Mouse (Mus musculus) lung, adult 2 months (tissue): Measurements from ENCODE around the gene Hoxb2. TPM values are rescaled to one million over a fixed set of nuclear protein-coding genes. Genes with fewer than 3 reads are reported as not detected.
A peak's percentile ranks its signal among the peaks of the same experiment; 100 is the strongest.

Experiments
- DNase-seq: peaks from one replicate; pipeline ENCODE4 v3.0.0; 2022
- H3K4me1 ChIP-seq: fragments of 200-500 bp; 2 replicates; pipeline ENCODE4 v1.6.1; 2011; ENCODE audit warnings: low read length; ENCODE audit not compliant: control insufficient read depth, insufficient read depth
- H3K4me3 ChIP-seq: fragments of 200-500 bp; replicated peaks from 2 replicates; pipeline ENCODE3; 2011; ENCODE audit warnings: low read depth, mild to moderate bottlenecking, control low read depth, low read length; ENCODE audit errors: extremely low read depth
- CTCF ChIP-seq: fragments of 200-500 bp; IDR thresholded peaks from 2 replicates; pipeline ENCODE4 v1.5.1; 2011; ENCODE audit warnings: mild to moderate bottlenecking, low read length, control low read depth; ENCODE audit not compliant: insufficient read depth
- POLR2A ChIP-seq: fragments of 200-500 bp; IDR thresholded peaks from 2 replicates; pipeline ENCODE4 v1.6.1; 2011; ENCODE audit warnings: low read depth, mild to moderate bottlenecking, control low read depth, low read length, borderline replicate concordance; ENCODE audit errors: extremely low read depth
- WGBS: fragments of 180-500 bp; shearing (Covaris S2); methylation state at CpG from one replicate; pipeline ENCODE4 v1.1.7; 2018; 5-methylcytosine and 5-hydroxymethylcytosine counted together
- polyA plus RNA-seq: library from polyadenylated mRNA; depleted of rRNA; stranded (reverse); fragments of >200 nt; gene quantifications from 2 replicates; pipeline ENCODE4 v1.2.3, GENCODE M21; 2012; rRNA removed

Hoxb2 gene
- 19.7 and 24.7 TPM in 2 replicates for polyA plus RNA-seq

DNA sequence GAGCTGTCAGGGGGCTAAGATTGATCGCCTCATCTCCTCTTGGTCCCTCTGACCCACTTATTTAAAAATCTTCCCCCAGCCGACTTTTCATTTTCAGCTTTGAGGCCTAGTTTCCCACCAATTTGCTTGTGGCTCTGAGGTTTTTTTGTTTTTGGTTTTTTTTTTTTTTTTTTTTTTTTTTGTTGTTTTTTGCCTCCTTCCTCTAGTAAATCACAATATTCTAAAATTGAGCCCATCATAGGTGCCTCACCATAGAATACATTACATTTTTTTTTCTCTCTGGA is at the start of gene Hoxb2:
TSS of gene Hoxb2 (plus strand) at position 185 of the 284 bp plus-strand sequence.
- WGBS = 67% methylated on average over 2 of the region's 2 CpGs
- TF ChIP-seq CTCF = no peak
- no peak for TF ChIP-seq POLR2A
- H3K4me1 ChIP-seq = 0 out of 2 replicates have a peak, but pooled peaks cover 5% of the 10 kb centered on the region
- no peak for DNase-seq
- H3K4me3 ChIP-seq = no peak within 1 kb of the TSS

DNA sequence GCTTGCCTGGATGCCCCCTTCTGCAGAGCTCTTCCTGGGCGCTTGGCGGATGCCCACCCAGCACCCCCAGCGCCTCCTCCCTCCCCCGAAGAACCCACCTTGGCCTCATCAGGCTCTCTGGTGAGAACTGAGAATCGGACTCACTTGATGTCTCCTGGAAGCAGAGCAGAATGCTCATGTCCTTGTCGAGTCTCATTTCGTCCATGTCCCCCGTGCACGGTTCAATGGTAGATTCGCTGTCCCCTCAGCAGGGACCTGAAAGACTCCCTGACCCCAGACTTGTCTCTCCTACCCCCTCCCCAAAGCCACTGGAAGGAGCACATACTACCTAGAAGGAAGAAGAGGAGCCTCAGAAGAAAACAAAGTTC is 49.3 kb upstream of the Hoxb2 start:
- no peak for DNase-seq
- no peak for TF ChIP-seq CTCF
- no peak for TF ChIP-seq POLR2A
- H3K4me3 ChIP-seq = no peak overlapping the region
- 54% methylated on average over 10 of the region's 10 CpGs for WGBS
- peaks cover 3% of the 10 kb centered on the region; the same call in 1 of the 2 replicates for H3K4me1 ChIP-seq

DNA sequence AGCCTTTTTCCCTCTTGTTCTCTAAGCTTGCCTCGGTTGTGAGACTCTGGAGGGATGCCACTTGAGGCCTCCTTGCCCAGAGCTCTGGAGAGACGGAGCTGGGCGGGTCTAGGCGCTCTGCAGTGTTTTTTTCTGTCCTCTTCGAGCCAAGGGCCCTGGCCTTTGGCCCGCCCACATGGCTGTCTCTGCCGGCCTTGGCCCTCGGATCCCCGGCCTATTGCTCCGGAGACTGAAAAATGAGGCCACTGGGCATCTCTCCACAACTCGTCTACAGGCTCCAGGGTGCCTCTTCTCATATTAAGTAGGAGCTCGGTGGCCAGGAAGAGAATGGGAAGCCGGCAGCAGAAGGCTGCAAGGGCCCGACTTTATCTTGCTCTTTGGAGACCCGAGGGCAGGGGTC is 48.5 kb upstream of the Hoxb2 start:
- DNase-seq = no peak
- Histone ChIP-seq H3K4me3 (no peak overlapping the region), H3K4me1 (peaks cover 3% of the 10 kb centered on the region; the same call in 1 of the 2 replicates)
- TF ChIP-seq CTCF (no peak), POLR2A (no peak)
- WGBS = 35% methylated on average over 15 of the region's 15 CpGs

DNA sequence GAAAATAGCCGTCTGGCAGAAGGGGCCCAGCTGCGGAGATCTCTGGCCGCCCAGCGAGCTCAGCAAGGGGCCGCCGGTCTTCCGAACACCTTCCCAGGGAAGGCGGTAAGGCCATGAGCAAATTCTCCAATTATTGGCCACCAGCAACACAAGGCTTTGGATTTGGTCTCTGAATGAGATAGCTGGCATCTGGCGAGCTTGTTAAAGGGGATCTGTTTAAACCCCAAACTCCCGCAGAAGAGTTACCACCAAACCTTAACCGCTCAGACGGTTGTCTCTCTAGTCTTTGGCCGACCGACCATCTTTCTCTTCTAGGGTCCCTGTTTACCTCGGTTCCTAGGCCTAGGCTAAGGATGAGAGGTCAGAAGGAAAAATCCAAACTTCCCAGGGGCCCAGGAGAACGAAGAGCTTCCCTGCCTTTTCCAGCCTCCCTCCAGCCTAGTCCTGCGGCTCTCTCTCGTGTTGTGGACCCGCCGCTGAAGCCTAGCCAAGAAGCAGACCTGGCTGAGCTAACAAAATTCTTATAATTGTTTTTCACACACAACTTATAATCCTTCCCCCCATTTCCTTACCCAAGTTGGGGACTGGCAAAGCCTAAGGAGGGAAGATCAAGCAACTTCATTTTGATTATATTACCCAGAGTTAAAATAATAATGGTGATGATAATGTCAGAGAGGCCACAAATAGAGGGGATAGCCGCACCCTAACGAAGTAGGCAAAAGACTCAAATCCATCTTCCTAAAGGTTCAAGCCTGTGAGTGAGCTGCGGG is 47.8 kb upstream of the Hoxb2 start:
- WGBS = 43% methylated on average over 23 of the region's 23 CpGs
- H3K4me3 ChIP-seq = no peak overlapping the region
- H3K4me1 ChIP-seq = peaks cover 3% of the 10 kb centered on the region; the same call in 1 of the 2 replicates
- no peak for TF ChIP-seq POLR2A
- no peak for TF ChIP-seq CTCF
- no peak for DNase-seq

DNA sequence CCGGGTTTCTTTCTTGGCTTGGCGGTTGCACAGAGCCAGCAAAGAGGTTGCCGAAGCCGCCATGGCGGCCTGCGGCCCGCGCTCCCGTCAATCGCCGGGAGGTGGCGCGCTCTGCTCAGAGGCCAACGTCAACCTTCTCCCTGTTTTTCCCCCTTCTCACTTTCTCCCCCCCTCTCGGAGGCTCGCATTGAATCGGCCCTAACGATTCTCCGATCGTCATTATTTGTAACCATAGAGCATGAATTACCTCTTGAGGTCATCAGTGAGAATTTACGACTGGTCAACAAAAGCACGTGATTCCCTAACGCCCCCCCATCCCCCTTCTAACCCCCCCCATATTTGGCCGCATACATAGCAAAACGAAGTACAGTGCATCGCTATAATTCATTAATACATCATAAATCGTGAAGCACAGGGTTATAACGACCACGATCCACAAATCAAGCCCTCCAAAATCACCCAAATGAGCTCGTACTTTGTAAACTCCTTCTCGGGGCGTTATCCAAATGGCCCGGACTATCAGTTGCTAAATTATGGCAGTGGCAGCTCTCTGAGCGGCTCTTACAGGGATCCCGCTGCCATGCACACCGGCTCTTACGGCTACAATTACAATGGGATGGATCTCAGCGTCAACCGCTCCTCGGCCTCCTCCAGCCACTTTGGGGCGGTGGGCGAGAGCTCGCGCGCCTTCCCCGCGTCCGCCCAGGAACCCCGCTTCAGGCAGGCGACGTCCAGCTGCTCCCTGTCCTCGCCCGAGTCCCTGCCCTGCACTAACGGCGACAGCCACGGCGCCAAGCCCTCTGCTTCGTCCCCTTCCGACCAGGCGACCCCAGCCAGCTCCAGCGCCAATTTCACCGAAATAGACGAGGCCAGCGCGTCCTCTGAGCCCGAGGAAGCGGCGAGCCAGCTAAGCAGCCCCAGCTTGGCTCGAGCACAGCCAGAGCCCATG is 46.9 kb upstream of the Hoxb2 start, which contains the start of gene Hoxb5:
TSS of gene Hoxb5 (plus strand) at position 186 of the 949 bp plus-strand sequence.
- 1% methylated on average over 69 of the region's 69 CpGs for WGBS
- Histone ChIP-seq H3K4me1 (peaks cover 4% of the 10 kb centered on the region; the same call in 1 of the 2 replicates), H3K4me3 (peak within 1 kb of the TSS; percentile 86)
- peak; percentile 71 for DNase-seq
- TF ChIP-seq POLR2A (0 out of 2 replicates have a peak, but pooled peaks have one; percentile 26), CTCF (peak; percentile 67)

DNA sequence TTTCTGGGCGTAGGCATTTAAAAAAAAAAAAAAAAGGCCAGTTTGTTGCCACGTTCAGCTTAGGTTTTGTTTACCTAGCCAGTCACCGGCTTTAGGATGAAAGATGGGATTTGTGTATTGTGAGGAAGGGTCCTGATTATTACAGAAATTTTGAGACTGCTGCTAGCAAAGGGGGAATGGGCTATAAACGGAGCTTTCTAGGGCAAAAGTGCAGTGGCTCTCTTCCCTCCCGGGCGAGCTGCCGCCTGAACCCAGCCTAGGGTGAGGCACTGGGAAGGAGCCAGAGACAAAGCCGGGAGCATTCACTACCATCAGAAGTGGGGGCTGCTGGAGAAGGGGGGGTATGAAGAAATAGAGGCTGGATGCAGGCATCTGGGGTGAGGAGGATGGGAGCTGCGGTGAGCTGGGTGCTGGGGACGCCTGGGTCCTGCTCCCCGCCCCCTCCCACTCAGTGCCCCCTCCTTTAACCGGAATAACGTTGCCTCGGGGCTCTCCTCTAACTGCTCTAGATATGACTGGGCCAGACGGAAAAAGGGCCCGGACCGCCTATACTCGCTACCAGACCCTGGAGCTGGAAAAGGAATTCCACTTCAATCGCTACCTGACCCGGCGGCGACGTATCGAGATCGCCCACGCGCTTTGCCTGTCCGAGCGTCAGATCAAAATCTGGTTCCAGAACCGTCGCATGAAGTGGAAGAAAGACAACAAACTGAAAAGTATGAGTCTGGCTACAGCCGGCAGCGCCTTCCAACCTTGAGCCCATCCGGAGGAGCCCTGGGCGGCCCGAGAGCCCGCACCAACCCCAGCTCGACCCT is 45.7 kb upstream of the Hoxb2 start:
- WGBS = 12% methylated on average over 38 of the region's 38 CpGs
- TF ChIP-seq POLR2A = peak; percentile 41; the same call in 1 of the 2 replicates
- TF ChIP-seq CTCF = no peak
- Histone ChIP-seq H3K4me1 (peaks cover 10% of the 10 kb centered on the region), H3K4me3 (peak overlapping the region; percentile 75)
- DNase-seq = no peak

DNA sequence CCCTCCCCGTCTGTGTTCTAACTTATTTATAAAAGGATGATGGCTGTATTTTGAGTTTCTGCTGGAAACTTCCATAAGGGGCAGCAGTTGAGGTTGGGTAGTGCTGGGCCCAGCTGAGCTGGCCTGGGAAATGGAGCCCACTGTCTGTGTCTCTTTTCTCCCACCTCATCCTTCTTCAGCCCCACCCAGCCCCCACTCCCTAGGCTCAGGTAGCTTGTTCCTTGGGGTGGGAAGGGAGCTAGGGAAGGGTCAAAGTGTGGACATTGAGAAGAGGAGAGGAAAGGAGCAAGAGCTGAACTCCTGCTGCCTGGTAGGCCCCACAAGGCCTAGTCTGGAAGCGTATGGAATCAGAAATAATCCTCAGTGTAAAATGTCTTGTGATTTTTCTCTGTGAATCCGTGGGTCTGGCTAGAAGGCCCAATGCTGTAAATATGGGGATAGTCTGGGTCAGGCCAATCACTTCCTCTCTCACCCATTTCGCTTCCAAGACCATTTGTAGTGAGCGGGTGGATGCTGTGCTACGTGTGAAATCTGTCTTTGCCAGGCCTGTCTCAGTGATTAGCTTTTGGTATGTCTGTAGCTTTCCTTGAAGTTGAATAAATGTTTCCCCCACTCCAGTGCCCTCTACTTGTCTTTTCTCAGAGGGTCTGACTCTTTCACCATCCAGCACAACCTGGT is 44.7 kb upstream of the Hoxb2 start:
- no peak overlapping the region for H3K4me3 ChIP-seq
- 69% methylated on average over 6 of the region's 6 CpGs for WGBS
- DNase-seq = no peak
- TF ChIP-seq CTCF = no peak
- TF ChIP-seq POLR2A = no peak
- peaks cover 10% of the 10 kb centered on the region for H3K4me1 ChIP-seq

DNA sequence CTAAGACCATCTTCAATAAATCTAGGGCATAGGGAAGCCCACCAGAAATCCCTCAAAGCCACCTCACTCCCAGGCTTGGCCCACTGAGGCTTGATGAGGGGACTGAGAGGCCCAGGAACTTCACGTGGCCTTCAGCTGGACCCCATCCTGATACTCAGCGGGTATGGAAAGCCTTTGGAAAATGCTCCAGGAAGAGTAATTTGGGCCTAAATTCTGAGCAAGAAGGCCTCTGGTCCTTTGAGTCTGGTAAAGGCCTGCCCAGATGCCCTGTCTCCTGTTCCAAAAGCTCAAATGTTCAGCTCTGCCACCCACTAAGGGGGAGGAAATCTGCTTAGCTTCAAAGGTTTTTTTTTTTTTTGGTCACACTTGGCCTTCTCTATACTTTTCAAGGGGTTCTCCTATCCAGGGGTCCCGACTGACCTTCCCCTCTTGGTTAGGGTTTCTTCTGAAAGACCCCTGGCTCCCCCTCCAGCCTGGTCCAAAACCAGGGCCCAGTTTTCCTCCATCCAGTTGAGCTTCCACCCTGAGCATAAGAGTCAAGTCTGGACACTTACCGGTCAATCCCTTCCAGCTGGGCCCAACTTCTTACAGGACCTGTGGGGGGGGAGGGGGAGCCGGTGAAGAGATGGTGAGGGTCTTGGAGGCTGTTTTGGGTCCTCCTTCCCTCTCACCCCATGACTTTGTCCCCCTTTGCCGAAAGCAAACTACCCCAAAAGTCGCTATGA is 44.0 kb upstream of the Hoxb2 start:
- TF ChIP-seq POLR2A = no peak
- TF ChIP-seq CTCF = no peak
- 62% methylated on average over 7 of the region's 7 CpGs for WGBS
- no peak overlapping the region for H3K4me3 ChIP-seq
- peaks cover 13% of the 10 kb centered on the region for H3K4me1 ChIP-seq
- DNase-seq = no peak
